Mouse (Mus musculus): Measurements from ENCODE around the gene Lsmem1.

GRCm38 (mm10) chr12:40199795-40200402 lies 609 bp upstream of the Lsmem1 start:
- TF ChIP-seq CTCF (IDR thresholded peaks at IDR 0.05; ENCODE audit: low read depth) (peak; percentile 89), EP300 (IDR thresholded peaks at IDR 0.05; ENCODE audit: low read depth) (0 out of 2 replicates have a peak, but pooled peaks have one; percentile 7)

Measured in heart, postnatal 0 days (tissue).